Mouse (Mus musculus): ENCODE results near the gene Il13. TPM values are rescaled to one million over a fixed set of nuclear protein-coding genes. Genes with fewer than 3 reads are reported as not detected.

Gene Il13
- polyA plus RNA-seq, 1 experiment from 2014 or later, result not detected

- no peak overlapping the region for H3K9ac ChIP-seq (replicated peaks)
- no peaks in the 10 kb centered on the region for H3K9me3 ChIP-seq
- H3K4me3 ChIP-seq, result no peak overlapping the region
- H3K27me3 ChIP-seq, result no peaks in the 10 kb centered on the region
- no peak overlapping the region for H3K4me2 ChIP-seq (replicated peaks)
- no peaks in the 10 kb centered on the region; the same call in 1 of the 2 replicates for H3K4me1 ChIP-seq
- H3K27ac ChIP-seq (replicated peaks), result no peak overlapping the region
- no peak for ATAC-seq (ENCODE audit: low FRiP score, low read depth)
- 85% methylated on average over 6 of the region's 6 CpGs for WGBS
- H3K36me3 ChIP-seq, result no peaks in the 10 kb centered on the region
Observed at GRCm38 (mm10) chr11:53615172-53615571, 19.3 kb downstream of the Il13 start.

GRCm38 (mm10) chr11:53609672-53610071 is 24.8 kb downstream of the Il13 start:
- 90% methylated on average over 3 of the region's 3 CpGs for WGBS
- no peak overlapping the region for H3K27ac ChIP-seq (replicated peaks)
- ATAC-seq (ENCODE audit: low FRiP score, low read depth), result no peak
- no peaks in the 10 kb centered on the region for H3K27me3 ChIP-seq
- peaks cover 11% of the 10 kb centered on the region; the same call in 1 of the 2 replicates for H3K4me1 ChIP-seq
- no peak overlapping the region for H3K9ac ChIP-seq (replicated peaks)
- no peak overlapping the region for H3K4me3 ChIP-seq
- H3K9me3 ChIP-seq, result no peaks in the 10 kb centered on the region
- H3K4me2 ChIP-seq (replicated peaks), result no peak overlapping the region
- no peaks in the 10 kb centered on the region for H3K36me3 ChIP-seq

GRCm38 (mm10) chr11:53609231-53609630 is 25.3 kb downstream of the Il13 start:
- H3K27ac ChIP-seq (replicated peaks), result no peak overlapping the region
- peaks cover 11% of the 10 kb centered on the region; the same call in 1 of the 2 replicates for H3K4me1 ChIP-seq
- no peak overlapping the region for H3K9ac ChIP-seq (replicated peaks)
- no peaks in the 10 kb centered on the region for H3K36me3 ChIP-seq
- 77% methylated on average over 6 of the region's 6 CpGs for WGBS
- no peak overlapping the region for H3K4me2 ChIP-seq (replicated peaks)
- no peaks in the 10 kb centered on the region for H3K27me3 ChIP-seq
- no peaks in the 10 kb centered on the region for H3K9me3 ChIP-seq
- H3K4me3 ChIP-seq, result no peak overlapping the region
- ATAC-seq (ENCODE audit: low FRiP score, low read depth), result no peak

GRCm38 (mm10) chr11:53605609-53606008 is 28.9 kb downstream of the Il13 start:
- Histone ChIP-seq H3K9me3 (no peaks in the 10 kb centered on the region), H3K9ac (replicated peaks) (no peak overlapping the region), H3K4me3 (no peak overlapping the region), H3K36me3 (peaks cover 10% of the 10 kb centered on the region), H3K4me2 (replicated peaks) (peak overlapping the region; percentile 35), H3K27ac (replicated peaks) (no peak overlapping the region), H3K4me1 (peaks cover 11% of the 10 kb centered on the region; the same call in 1 of the 2 replicates), H3K27me3 (no peaks in the 10 kb centered on the region)
- no peak for ATAC-seq (ENCODE audit: low FRiP score, low read depth)
- 4% methylated on average over 12 of the region's 12 CpGs for whole genome bisulfite sequencing

GRCm38 (mm10) chr11:53604983-53605382 is 29.5 kb downstream of the Il13 start:
- peaks cover 13% of the 10 kb centered on the region for H3K36me3 ChIP-seq
- H3K9me3 ChIP-seq, result no peaks in the 10 kb centered on the region
- ATAC-seq (ENCODE audit: low FRiP score, low read depth), result no peak

GRCm38 (mm10) chr11:53591116-53591515 is 43.4 kb downstream of the Il13 start:
- WGBS, result 95% methylated on average over 5 of the region's 5 CpGs
- H3K4me2 ChIP-seq (replicated peaks), result no peak overlapping the region
- H3K36me3 ChIP-seq, result peaks cover 75% of the 10 kb centered on the region
- H3K4me3 ChIP-seq, result no peak overlapping the region
- H3K9me3 ChIP-seq, result no peaks in the 10 kb centered on the region
- no peak overlapping the region for H3K27ac ChIP-seq (replicated peaks)
- no peaks in the 10 kb centered on the region for H3K4me1 ChIP-seq
- no peaks in the 10 kb centered on the region for H3K27me3 ChIP-seq
- H3K9ac ChIP-seq (replicated peaks), result no peak overlapping the region
- ATAC-seq (ENCODE audit: low FRiP score, low read depth), result no peak

More at GRCm38 (mm10) chr11:53604983-53605382, 29.5 kb downstream of the Il13 start:
- Histone ChIP-seq H3K4me1 (peaks cover 11% of the 10 kb centered on the region; the same call in 1 of the 2 replicates), H3K9ac (replicated peaks) (no peak overlapping the region), H3K4me2 (replicated peaks) (no peak overlapping the region), H3K27me3 (no peaks in the 10 kb centered on the region), H3K27ac (replicated peaks) (no peak overlapping the region), H3K4me3 (no peak overlapping the region)
- WGBS, result 98% methylated on average over 3 of the region's 3 CpGs

- H3K4me1 ChIP-seq, result no peaks in the 10 kb centered on the region
- no peaks in the 10 kb centered on the region for H3K27me3 ChIP-seq
- no peak overlapping the region for H3K4me2 ChIP-seq (replicated peaks)
- ATAC-seq (ENCODE audit: low FRiP score, low read depth), result no peak
- 40% methylated on average over 15 of the region's 15 CpGs for WGBS
- H3K9ac ChIP-seq (replicated peaks), result no peak overlapping the region
- H3K36me3 ChIP-seq, result peaks cover 76% of the 10 kb centered on the region
- H3K27ac ChIP-seq (replicated peaks), result no peak overlapping the region
- H3K9me3 ChIP-seq, result no peaks in the 10 kb centered on the region
- no peak overlapping the region for H3K4me3 ChIP-seq
Observed at GRCm38 (mm10) chr11:53590368-53590768, 44.1 kb downstream of the Il13 start.

GRCm38 (mm10) chr11:53588279-53588678 is 46.2 kb downstream of the Il13 start:
- H3K27ac ChIP-seq (replicated peaks), result no peak overlapping the region
- H3K4me3 ChIP-seq, result no peak overlapping the region
- H3K9ac ChIP-seq (replicated peaks), result no peak overlapping the region
- no peaks in the 10 kb centered on the region for H3K9me3 ChIP-seq
- no peaks in the 10 kb centered on the region for H3K4me1 ChIP-seq
- no peaks in the 10 kb centered on the region for H3K27me3 ChIP-seq
- H3K36me3 ChIP-seq, result peaks cover 75% of the 10 kb centered on the region
- ATAC-seq (ENCODE audit: low FRiP score, low read depth), result no peak
- WGBS, result 81% methylated on average over 8 of the region's 8 CpGs
- H3K4me2 ChIP-seq (replicated peaks), result no peak overlapping the region

GRCm38 (mm10) chr11:53585510-53585909 is 49.0 kb downstream of the Il13 start:
- Histone ChIP-seq H3K4me1 (no peaks in the 10 kb centered on the region), H3K27ac (replicated peaks) (no peak overlapping the region), H3K4me2 (replicated peaks) (no peak overlapping the region), H3K9me3 (no peaks in the 10 kb centered on the region), H3K9ac (replicated peaks) (no peak overlapping the region), H3K36me3 (peaks cover 74% of the 10 kb centered on the region), H3K27me3 (no peaks in the 10 kb centered on the region), H3K4me3 (no peak overlapping the region)
- ATAC-seq (ENCODE audit: low FRiP score, low read depth), result no peak
- WGBS, result 96% methylated on average over 6 of the region's 6 CpGs

- WGBS, result 66% methylated on average over 3 of the region's 3 CpGs
- no peak overlapping the region for H3K4me2 ChIP-seq (replicated peaks)
- H3K36me3 ChIP-seq, result peaks cover 77% of the 10 kb centered on the region
- H3K27ac ChIP-seq (replicated peaks), result no peak overlapping the region
- H3K9me3 ChIP-seq, result no peaks in the 10 kb centered on the region
- no peak overlapping the region for H3K9ac ChIP-seq (replicated peaks)
- H3K4me3 ChIP-seq, result no peak overlapping the region
- no peaks in the 10 kb centered on the region for H3K4me1 ChIP-seq
- no peaks in the 10 kb centered on the region for H3K27me3 ChIP-seq
- no peak for ATAC-seq (ENCODE audit: low FRiP score, low read depth)
Observed at GRCm38 (mm10) chr11:53584849-53585248, 49.7 kb downstream of the Il13 start.

- Histone ChIP-seq H3K9me3 (no peaks in the 10 kb centered on the region), H3K36me3 (peaks cover 73% of the 10 kb centered on the region)
Observed at GRCm38 (mm10) chr11:53583151-53583550, 51.4 kb downstream of the Il13 start.

More at GRCm38 (mm10) chr11:53583151-53583550, 51.4 kb downstream of the Il13 start:
- no peak for ATAC-seq (ENCODE audit: low FRiP score, low read depth)
- H3K27ac ChIP-seq (replicated peaks), result no peak overlapping the region
- no peak overlapping the region for H3K4me3 ChIP-seq
- H3K4me1 ChIP-seq, result no peaks in the 10 kb centered on the region
- no peaks in the 10 kb centered on the region for H3K27me3 ChIP-seq
- no peak overlapping the region for H3K9ac ChIP-seq (replicated peaks)
- no peak overlapping the region for H3K4me2 ChIP-seq (replicated peaks)
- WGBS, result 72% methylated on average over 10 of the region's 10 CpGs
